Mouse (Mus musculus) spleen, adult 2 months (tissue): ENCODE measurements around the gene Rev3l. TPM values are rescaled to one million over a fixed set of nuclear protein-coding genes. Genes with fewer than 3 reads are reported as not detected.
A peak's percentile ranks its signal among the peaks of the same experiment; 100 is the strongest.

Source experiments
- DNase-seq, 2 experiments: peaks; one replicate each; pipeline versions ENCODE4 v3.0.0 to v3.0.0-alpha.2; 2012 to 2021; ENCODE audit warnings: low spot score in 2 of 2, low read depth in 1 of 2
- H3K27ac ChIP-seq: fragments of 200-500 bp; 2 replicates; pipeline ENCODE4 v1.5.1; 2012; ENCODE audit warnings: low read length, inconsistent platforms; ENCODE audit not compliant: insufficient read depth
- H3K27me3 ChIP-seq: fragments of 200-500 bp; 2 replicates; pipeline ENCODE4 v1.6.1; 2012; ENCODE audit warnings: mild to moderate bottlenecking, moderate library complexity, low read length, inconsistent platforms; ENCODE audit not compliant: control insufficient read depth, insufficient read depth
- H3K36me3 ChIP-seq: fragments of 200-500 bp; 2 replicates; pipeline ENCODE4 v1.6.1; 2012; ENCODE audit warnings: mild to moderate bottlenecking, low read length, inconsistent platforms; ENCODE audit not compliant: control insufficient read depth, insufficient read depth
- H3K4me1 ChIP-seq: fragments of 200-500 bp; 2 replicates; pipeline ENCODE4 v1.6.1; 2011; ENCODE audit warnings: inconsistent platforms; ENCODE audit not compliant: control insufficient read depth, insufficient read depth, insufficient read length
- H3K4me3 ChIP-seq: fragments of 200-500 bp; 2 replicates; pipeline ENCODE4 v1.5.1; 2011; ENCODE audit warnings: mild to moderate bottlenecking, inconsistent platforms; ENCODE audit not compliant: insufficient read depth, insufficient read length; ENCODE audit errors: extremely low read depth
- CTCF ChIP-seq: fragments of 200-500 bp; IDR thresholded peaks from 2 replicates; pipeline ENCODE4 v1.5.1; 2011; ENCODE audit warnings: mild to moderate bottlenecking, inconsistent platforms; ENCODE audit not compliant: insufficient read depth, insufficient read length, insufficient replicate concordance; ENCODE audit errors: extremely low read depth
- POLR2A ChIP-seq: fragments of 200-500 bp; IDR thresholded peaks from 2 replicates; pipeline ENCODE4 v1.6.1; 2011; ENCODE audit warnings: low read depth, low read length, inconsistent platforms
- WGBS: fragments of 180-500 bp; shearing (Covaris S2); methylation state at CpG from one replicate; pipeline ENCODE4 v1.1.7; 2018; 5-methylcytosine and 5-hydroxymethylcytosine counted together
- polyA plus RNA-seq: library from polyadenylated mRNA; depleted of rRNA; stranded (reverse); fragments of >200 nt; gene quantifications from 2 replicates; pipeline ENCODE4 v1.2.3, GENCODE M21; 2012; rRNA removed

The Rev3l gene
- 7.7 and 8.4 TPM in 2 replicates for polyA plus RNA-seq

- DNase-seq = peak; percentile 83 to 88
- H3K4me1 ChIP-seq = peaks cover 2% of the 10 kb centered on the region; the same call in 1 of the 2 replicates
- WGBS = 1% methylated on average over 51 of the region's 64 CpGs
- peak within 1 kb of the TSS; percentile 100 for H3K4me3 ChIP-seq
- H3K36me3 ChIP-seq = no peaks in the 10 kb centered on the region
- TF ChIP-seq CTCF (no peak), POLR2A (peak; percentile 1; the same call in 1 of the 2 replicates)
- no peaks in the 10 kb centered on the region for H3K27me3 ChIP-seq
- H3K27ac ChIP-seq = peak within 1 kb of the TSS; percentile 100
Measured at GRCm38 (mm10) chr10:39731736-39732265, at the start of gene Rev3l. Rev3l (plus strand) TSS chr10:39732118.

GRCm38 (mm10) chr10:39682556-39682955 lies 49.4 kb upstream of the Rev3l start:
- TF ChIP-seq CTCF (no peak), POLR2A (no peak)
- H3K36me3 ChIP-seq = no peaks in the 10 kb centered on the region
- H3K4me3 ChIP-seq = no peak overlapping the region
- WGBS = 81% methylated on average over 2 of the region's 2 CpGs
- H3K4me1 ChIP-seq = no peaks in the 10 kb centered on the region
- H3K27me3 ChIP-seq = no peaks in the 10 kb centered on the region
- no peak for DNase-seq
- no peak overlapping the region for H3K27ac ChIP-seq

- Histone ChIP-seq H3K27me3 (no peaks in the 10 kb centered on the region), H3K4me3 (no peak overlapping the region), H3K27ac (no peak overlapping the region), H3K36me3 (no peaks in the 10 kb centered on the region), H3K4me1 (no peaks in the 10 kb centered on the region)
- 84% methylated on average over 2 of the region's 2 CpGs for WGBS
- DNase-seq = no peak
- TF ChIP-seq CTCF (no peak), POLR2A (no peak)
Measured at GRCm38 (mm10) chr10:39683481-39683880, 48.4 kb upstream of the Rev3l start.

GRCm38 (mm10) chr10:39686811-39687210 lies 45.1 kb upstream of the Rev3l start:
- 55% methylated on average over 4 of the region's 4 CpGs for WGBS
- no peaks in the 10 kb centered on the region for H3K4me1 ChIP-seq
- H3K27me3 ChIP-seq = no peaks in the 10 kb centered on the region
- TF ChIP-seq POLR2A (no peak), CTCF (no peak)
- DNase-seq = peak; percentile 29 to 51
- no peak overlapping the region for H3K27ac ChIP-seq
- H3K4me3 ChIP-seq = no peak overlapping the region
- H3K36me3 ChIP-seq = no peaks in the 10 kb centered on the region

GRCm38 (mm10) chr10:39687851-39688250 lies 44.1 kb upstream of the Rev3l start:
- Histone ChIP-seq H3K36me3 (no peaks in the 10 kb centered on the region), H3K4me3 (no peak overlapping the region), H3K4me1 (no peaks in the 10 kb centered on the region), H3K27me3 (no peaks in the 10 kb centered on the region), H3K27ac (no peak overlapping the region)
- WGBS = 83% methylated on average over 3 of the region's 3 CpGs
- TF ChIP-seq CTCF = no peak
- TF ChIP-seq POLR2A = no peak
- DNase-seq = no peak

- H3K27ac ChIP-seq = no peak overlapping the region
- TF ChIP-seq CTCF (no peak), POLR2A (no peak)
- H3K27me3 ChIP-seq = no peaks in the 10 kb centered on the region
- 75% methylated on average over 11 of the region's 11 CpGs for WGBS
- no peaks in the 10 kb centered on the region for H3K4me1 ChIP-seq
- DNase-seq = no peak
- no peaks in the 10 kb centered on the region for H3K36me3 ChIP-seq
- no peak overlapping the region for H3K4me3 ChIP-seq
Measured at GRCm38 (mm10) chr10:39691351-39692064, 40.4 kb upstream of the Rev3l start.

GRCm38 (mm10) chr10:39692152-39692551 lies 39.8 kb upstream of the Rev3l start:
- H3K4me3 ChIP-seq = no peak overlapping the region
- no peak for TF ChIP-seq POLR2A
- TF ChIP-seq CTCF = no peak
- H3K27ac ChIP-seq = no peak overlapping the region
- H3K36me3 ChIP-seq = no peaks in the 10 kb centered on the region
- no peaks in the 10 kb centered on the region for H3K27me3 ChIP-seq
- no peak for DNase-seq
- H3K4me1 ChIP-seq = no peaks in the 10 kb centered on the region
- WGBS = 78% methylated on average over 2 of the region's 2 CpGs
